Mouse (Mus musculus): Measurements from ENCODE around the gene Dync1li2. TPM values are rescaled to one million over a fixed set of nuclear protein-coding genes. Genes with fewer than 3 reads are reported as not detected.

The Dync1li2 gene
- total and polyA plus RNA-seq, 3 experiments, result 12.7 to 22.8 (median 14.3) TPM

- TF ChIP-seq MEF2A (IDR thresholded peaks at IDR 0.05; ENCODE audit: borderline replicate concordance, low read depth, low read length), result no peak
- no peak for TF ChIP-seq ZMIZ1 (IDR thresholded peaks at IDR 0.05; ENCODE audit: low read depth, low read length)
- no peak for TF ChIP-seq ZNF384 (IDR thresholded peaks at IDR 0.05; ENCODE audit: low read depth, low read length)
- TF ChIP-seq CHD1 (IDR thresholded peaks at IDR 0.05; ENCODE audit: low read depth, low read length), result no peak
- no peak for TF ChIP-seq USF1 (IDR thresholded peaks at IDR 0.05; ENCODE audit: low read depth, low read length)
- no peak for TF ChIP-seq NRF1 (IDR thresholded peaks at IDR 0.05; ENCODE audit: low read depth, low read length)
- no peak for TF ChIP-seq KAT2A (IDR thresholded peaks at IDR 0.05; ENCODE audit: insufficient replicate concordance, low read length)
- TF ChIP-seq BHLHE40 (IDR thresholded peaks at IDR 0.05; ENCODE audit: low read depth, low read length), result no peak
- no peaks in the 10 kb centered on the region for H3K9me3 ChIP-seq (replicated peaks; ENCODE audit: low read length)
- H3K4me3 ChIP-seq (replicated peaks in 1 of 3; ENCODE audit: low read depth in 2 of 3, low read length in 2 of 3, poor library complexity in 1 of 3), result no peak overlapping the region
- no peak overlapping the region for H3K9ac ChIP-seq (ENCODE audit: insufficient read depth, low read depth)
- no peak for DNase-seq (ENCODE audit: extremely low read depth)
- H3K4me1 ChIP-seq (ENCODE audit: control insufficient read depth in 1 of 2, insufficient read depth in 2 of 2), result no peaks in the 10 kb centered on the region
- dilution Hi-C loops (cut with MboI; ENCODE audit: extremely low pct_ligation_motif_present, extremely low pct_unique_long_range_greater_than_20kb, low sequenced_read_pairs) (no loop called here), in situ Hi-C loops (cut with MboI; ENCODE audit: low pct_ligation_motif_present, low pct_unique_long_range_greater_than_20kb, low sequenced_read_pairs) (no loop called here)
- no peak overlapping the region for H3K27ac ChIP-seq (ENCODE audit: insufficient read depth, low read depth)
- H3K79me2 ChIP-seq (replicated peaks; ENCODE audit: control insufficient read depth, extremely low read depth, insufficient read depth, poor library complexity, severe bottlenecking), result no peaks in the 10 kb centered on the region
- H3K27me3 ChIP-seq (replicated peaks), result no peaks in the 10 kb centered on the region
- H3K4me2 ChIP-seq (ENCODE audit: insufficient read depth, low read depth, poor library complexity, severe bottlenecking), result no peak overlapping the region
- H3K36me3 ChIP-seq (replicated peaks in 1 of 2; ENCODE audit: control insufficient read depth in 1 of 2, insufficient read depth in 1 of 2, low read length in 1 of 2), result no peaks in the 10 kb centered on the region
Measured at GRCm38 (mm10) chr8:104467463-104467862, 24.6 kb upstream of the Dync1li2 start.

DNA sequence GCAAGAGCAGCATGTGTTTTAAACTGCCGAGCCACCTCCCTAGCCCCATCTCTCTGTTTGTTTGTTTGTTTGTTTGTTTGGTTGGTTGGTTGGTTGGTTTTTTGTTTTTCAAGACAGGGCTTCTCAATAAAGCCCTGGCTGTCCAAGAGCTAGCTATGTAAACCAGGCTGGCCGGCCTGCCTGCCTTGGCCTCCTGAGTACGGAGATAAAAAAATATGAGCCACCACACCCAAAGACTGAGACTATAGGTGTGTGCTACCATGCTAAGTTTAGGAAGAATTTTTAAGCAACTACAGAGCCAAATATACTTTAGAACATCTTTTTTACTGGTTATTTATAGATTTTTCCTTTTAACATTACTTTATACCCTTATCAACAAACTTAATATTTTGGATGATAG lies 9.3 kb upstream of the Dync1li2 start:
- no peak overlapping the region for H3K4me3 ChIP-seq (replicated peaks in 1 of 3; ENCODE audit: low read depth in 2 of 3, low read length in 2 of 3, poor library complexity in 1 of 3)
- H3K27me3 ChIP-seq (replicated peaks), result no peaks in the 10 kb centered on the region
- DNase-seq (ENCODE audit: extremely low read depth), result no peak
- H3K9ac ChIP-seq (ENCODE audit: insufficient read depth, low read depth), result no peak overlapping the region
- dilution Hi-C loops (cut with MboI; ENCODE audit: extremely low pct_ligation_motif_present, extremely low pct_unique_long_range_greater_than_20kb, low sequenced_read_pairs) (no loop called here), in situ Hi-C loops (cut with MboI; ENCODE audit: low pct_ligation_motif_present, low pct_unique_long_range_greater_than_20kb, low sequenced_read_pairs) (no loop called here)
- H3K9me3 ChIP-seq (replicated peaks; ENCODE audit: low read length), result no peaks in the 10 kb centered on the region
- no peak for TF ChIP-seq RAD21 (IDR thresholded peaks at IDR 0.05; ENCODE audit: low read depth, low read length)
- no peak for TF ChIP-seq GABPA (IDR thresholded peaks at IDR 0.05; ENCODE audit: insufficient replicate concordance, low read depth, low read length)
- no peak for TF ChIP-seq SMC3 (IDR thresholded peaks at IDR 0.05; ENCODE audit: low read depth, low read length)
- no peak for TF ChIP-seq KAT2A (IDR thresholded peaks at IDR 0.05; ENCODE audit: insufficient replicate concordance, low read length)
- TF ChIP-seq ELF1 (IDR thresholded peaks at IDR 0.05; ENCODE audit: low read depth, low read length), result no peak
- no peak for TF ChIP-seq USF1 (IDR thresholded peaks at IDR 0.05; ENCODE audit: low read depth, low read length)
- no peak overlapping the region for H3K27ac ChIP-seq (ENCODE audit: insufficient read depth, low read depth)
- no peaks in the 10 kb centered on the region for H3K79me2 ChIP-seq (replicated peaks; ENCODE audit: control insufficient read depth, extremely low read depth, insufficient read depth, poor library complexity, severe bottlenecking)
- peaks cover 0 to 7% of the 10 kb centered on the region in 2 experiments; a peak in 1 of 4 replicates for H3K4me1 ChIP-seq (ENCODE audit: control insufficient read depth in 1 of 2, insufficient read depth in 2 of 2)
- H3K4me2 ChIP-seq (ENCODE audit: insufficient read depth, low read depth, poor library complexity, severe bottlenecking), result no peak overlapping the region
- no peaks in the 10 kb centered on the region for H3K36me3 ChIP-seq (replicated peaks in 1 of 2; ENCODE audit: control insufficient read depth in 1 of 2, insufficient read depth in 1 of 2, low read length in 1 of 2)

DNA sequence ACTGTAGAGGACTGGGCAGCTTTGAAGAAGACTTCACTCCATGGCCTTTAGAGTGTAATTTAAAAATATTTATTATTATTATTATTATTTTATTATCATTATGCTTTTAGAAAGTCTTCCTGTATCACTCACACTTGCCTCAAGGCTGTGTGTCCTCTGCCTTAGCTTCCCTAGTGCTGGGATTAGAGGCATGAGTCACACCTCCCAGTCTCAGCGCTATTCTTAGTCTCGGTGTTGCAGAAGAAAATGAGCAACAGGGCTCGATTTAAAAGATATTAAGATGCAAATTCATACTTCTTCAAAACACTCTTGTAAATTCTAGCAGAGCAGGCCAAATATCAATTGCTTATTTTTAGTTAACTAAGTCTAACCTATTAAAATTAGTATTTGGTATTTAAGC lies 5.9 kb upstream of the Dync1li2 start:
- H3K9ac ChIP-seq (ENCODE audit: insufficient read depth, low read depth), result no peak overlapping the region
- H3K4me1 ChIP-seq (ENCODE audit: control insufficient read depth in 1 of 2, insufficient read depth in 2 of 2), result peaks cover 11 to 21% of the 10 kb centered on the region in 2 experiments
- H3K27me3 ChIP-seq (replicated peaks), result no peaks in the 10 kb centered on the region
- H3K4me2 ChIP-seq (ENCODE audit: insufficient read depth, low read depth, poor library complexity, severe bottlenecking), result no peak overlapping the region
- DNase-seq (ENCODE audit: extremely low read depth), result no peak
- no peaks in the 10 kb centered on the region for H3K36me3 ChIP-seq (replicated peaks in 1 of 2; ENCODE audit: control insufficient read depth in 1 of 2, insufficient read depth in 1 of 2, low read length in 1 of 2)
- H3K9me3 ChIP-seq (replicated peaks; ENCODE audit: low read length), result no peaks in the 10 kb centered on the region
- H3K27ac ChIP-seq (ENCODE audit: insufficient read depth, low read depth), result no peak overlapping the region
- no peak for TF ChIP-seq MAX (IDR thresholded peaks at IDR 0.05; ENCODE audit: low read length)
- no peak for TF ChIP-seq CHD1 (IDR thresholded peaks at IDR 0.05; ENCODE audit: low read depth, low read length)
- TF ChIP-seq KAT2A (IDR thresholded peaks at IDR 0.05; ENCODE audit: insufficient replicate concordance, low read length), result no peak
- TF ChIP-seq SMC3 (IDR thresholded peaks at IDR 0.05; ENCODE audit: low read depth, low read length), result no peak
- no peak for TF ChIP-seq ZC3H11A (IDR thresholded peaks at IDR 0.05; ENCODE audit: low read depth, low read length)
- TF ChIP-seq POLR2AphosphoS2 (IDR thresholded peaks at IDR 0.05; ENCODE audit: low read depth, low read length), result no peak
- no peak for TF ChIP-seq SIN3A (IDR thresholded peaks at IDR 0.05; ENCODE audit: low read length)
- TF ChIP-seq ZNF384 (IDR thresholded peaks at IDR 0.05; ENCODE audit: low read depth, low read length), result no peak
- no peak for TF ChIP-seq MAZ (IDR thresholded peaks at IDR 0.05; ENCODE audit: low read depth, low read length)
- no peak overlapping the region for H3K4me3 ChIP-seq (replicated peaks in 1 of 3; ENCODE audit: low read depth in 2 of 3, low read length in 2 of 3, poor library complexity in 1 of 3)
- in situ Hi-C loops (cut with MboI; ENCODE audit: low pct_ligation_motif_present, low pct_unique_long_range_greater_than_20kb, low sequenced_read_pairs), result no loop called here
- H3K79me2 ChIP-seq (replicated peaks; ENCODE audit: control insufficient read depth, extremely low read depth, insufficient read depth, poor library complexity, severe bottlenecking), result no peaks in the 10 kb centered on the region
- dilution Hi-C loops (cut with MboI; ENCODE audit: extremely low pct_ligation_motif_present, extremely low pct_unique_long_range_greater_than_20kb, low sequenced_read_pairs), result no loop called here

Data from CH12.LX (cell line).